Mouse (Mus musculus) left cerebral cortex, adult 8-10 months (tissue): ENCODE data around the gene Gnb1l. TPM values are rescaled to one million over a fixed set of nuclear protein-coding genes. Genes with fewer than 3 reads are reported as not detected.

Experiments used
- DNase-seq, 2 experiments: peaks; one replicate each; pipeline ENCODE4 v3.0.0; 2022; ENCODE audit warnings: low spot score in 2 of 2
- total RNA-seq, 4 experiments: library from RNA; stranded (reverse); gene quantifications; 2 replicates each; pipeline ENCODE4 v1.2.4; 2022

Gene Gnb1l
- total RNA-seq, 4 experiments from 2014 or later: 4.9 to 5.7 (median 5.3) TPM

DNA sequence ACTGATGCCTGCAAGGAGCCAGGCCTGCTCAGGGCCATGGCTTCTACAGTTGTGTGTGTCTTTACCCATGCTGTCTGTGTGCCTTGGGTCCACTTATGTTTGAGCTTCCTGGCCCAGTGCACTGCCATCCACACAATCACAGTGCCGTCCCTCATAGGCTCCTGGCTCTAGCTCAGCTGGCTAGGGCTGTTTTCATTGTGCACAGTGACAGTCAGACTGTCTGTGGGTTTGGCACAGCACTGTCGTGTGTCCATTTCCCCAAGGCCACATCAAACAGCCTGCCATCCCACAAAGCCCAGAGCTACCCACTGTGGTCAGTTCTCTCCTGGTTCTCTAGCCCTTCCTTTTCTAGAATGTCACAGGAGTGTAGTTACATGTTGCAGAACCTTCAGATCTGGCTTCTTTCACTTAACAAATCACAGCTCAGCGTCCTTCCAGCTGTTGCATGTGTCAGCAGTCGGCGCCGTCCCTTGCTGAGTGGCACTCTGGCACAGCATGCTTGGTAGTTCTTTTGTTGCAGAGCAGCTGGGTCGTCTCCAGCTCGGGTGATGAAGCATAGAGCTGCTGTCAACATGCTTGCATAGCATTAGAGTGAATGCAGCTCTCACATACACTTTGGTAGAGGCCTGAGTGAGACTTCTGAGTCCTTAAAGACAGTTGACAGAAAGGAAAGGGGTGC is 44.8 kb downstream of the Gnb1l start:
- no peak for DNase-seq

DNA sequence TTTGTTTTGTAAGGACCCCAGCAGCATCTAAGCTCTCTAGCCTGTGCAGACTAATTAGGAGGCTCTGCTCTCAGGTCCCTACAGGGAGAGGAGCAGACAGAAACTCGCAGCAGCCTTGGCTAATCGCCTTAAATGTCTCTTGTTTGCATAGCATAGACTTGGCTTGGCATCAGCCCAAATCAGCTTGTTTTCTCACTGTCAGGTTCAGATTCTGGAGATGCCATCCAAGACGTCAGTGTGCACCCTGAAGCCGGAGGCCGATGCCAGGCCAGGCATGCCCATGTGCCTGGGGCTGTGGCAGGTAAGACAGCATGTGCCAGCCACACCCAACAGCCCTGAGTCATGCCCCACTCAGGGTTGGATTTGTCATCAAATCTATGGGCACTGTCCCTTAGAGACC is 49.4 kb downstream of the Gnb1l start:
- DNase-seq: no peak

DNA sequence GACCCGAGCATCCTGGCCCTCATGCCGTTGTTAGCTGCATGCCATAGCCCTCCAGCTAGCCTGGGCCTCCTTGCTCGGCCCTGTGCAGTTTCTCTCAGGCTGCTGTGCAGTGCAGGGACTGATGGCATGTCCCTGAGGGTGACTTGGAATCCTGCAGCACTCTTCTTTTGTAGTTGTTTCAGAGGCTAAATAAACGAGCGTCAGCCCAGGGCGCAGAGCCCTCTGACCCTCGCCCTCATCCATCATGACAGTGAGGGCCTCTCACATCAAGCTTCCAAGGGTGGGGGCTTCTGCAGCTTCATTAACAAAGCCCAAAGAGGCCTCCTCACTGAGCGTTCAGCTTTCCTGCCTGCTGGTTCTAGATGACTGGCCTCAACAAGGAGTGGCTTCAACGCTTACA is 53.1 kb downstream of the Gnb1l start:
- DNase-seq: no peak

DNA sequence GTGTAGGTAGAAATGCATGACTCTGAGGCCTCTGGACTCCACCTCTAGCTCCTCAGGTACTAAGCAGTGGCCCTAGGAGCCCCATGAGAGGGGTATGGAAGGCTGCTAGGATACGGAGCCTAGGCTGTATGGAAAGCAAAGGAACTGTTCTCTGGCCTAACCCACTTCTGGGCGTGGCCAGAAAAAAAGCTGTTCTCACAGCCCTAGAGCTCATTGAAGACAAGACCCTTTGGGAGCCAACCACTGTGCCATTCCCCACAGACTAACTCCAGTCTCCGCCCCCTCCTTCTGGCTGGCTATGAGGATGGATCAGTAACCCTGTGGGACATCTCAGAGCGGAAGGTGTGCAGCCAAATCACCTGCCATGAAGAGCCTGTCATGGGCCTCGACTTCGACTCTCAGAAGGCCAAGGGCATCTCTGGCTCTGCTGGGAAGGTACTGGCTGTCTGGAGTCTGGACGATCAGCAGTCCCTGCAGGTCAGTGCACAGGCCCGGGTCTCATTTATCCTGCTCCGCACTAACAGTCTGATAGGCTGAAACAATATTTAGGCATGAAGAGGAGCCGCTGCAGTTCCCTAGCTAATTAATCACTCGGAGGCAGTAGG is 53.7 kb downstream of the Gnb1l start:
- no peak for DNase-seq

DNA sequence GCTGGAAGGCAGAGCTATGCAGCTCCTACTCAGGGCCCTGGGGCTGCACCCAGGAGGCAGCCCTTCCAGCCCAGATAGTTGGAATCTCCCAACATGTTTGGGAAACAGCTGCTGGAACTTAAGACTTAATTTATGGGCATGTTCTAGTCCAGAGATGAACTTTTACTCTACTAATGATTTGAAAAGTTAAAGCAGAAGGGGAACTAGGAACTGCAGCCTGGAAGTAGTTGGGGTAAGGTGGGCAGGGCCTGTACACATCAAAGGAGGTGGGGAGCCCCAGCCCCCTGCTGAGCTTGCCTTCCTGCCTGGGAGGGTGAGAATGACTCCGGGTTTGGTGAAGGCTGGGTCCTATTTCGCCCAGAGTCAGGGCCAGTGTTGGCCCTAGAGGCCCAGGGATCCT is 56.2 kb downstream of the Gnb1l start:
- no peak for DNase-seq

DNA sequence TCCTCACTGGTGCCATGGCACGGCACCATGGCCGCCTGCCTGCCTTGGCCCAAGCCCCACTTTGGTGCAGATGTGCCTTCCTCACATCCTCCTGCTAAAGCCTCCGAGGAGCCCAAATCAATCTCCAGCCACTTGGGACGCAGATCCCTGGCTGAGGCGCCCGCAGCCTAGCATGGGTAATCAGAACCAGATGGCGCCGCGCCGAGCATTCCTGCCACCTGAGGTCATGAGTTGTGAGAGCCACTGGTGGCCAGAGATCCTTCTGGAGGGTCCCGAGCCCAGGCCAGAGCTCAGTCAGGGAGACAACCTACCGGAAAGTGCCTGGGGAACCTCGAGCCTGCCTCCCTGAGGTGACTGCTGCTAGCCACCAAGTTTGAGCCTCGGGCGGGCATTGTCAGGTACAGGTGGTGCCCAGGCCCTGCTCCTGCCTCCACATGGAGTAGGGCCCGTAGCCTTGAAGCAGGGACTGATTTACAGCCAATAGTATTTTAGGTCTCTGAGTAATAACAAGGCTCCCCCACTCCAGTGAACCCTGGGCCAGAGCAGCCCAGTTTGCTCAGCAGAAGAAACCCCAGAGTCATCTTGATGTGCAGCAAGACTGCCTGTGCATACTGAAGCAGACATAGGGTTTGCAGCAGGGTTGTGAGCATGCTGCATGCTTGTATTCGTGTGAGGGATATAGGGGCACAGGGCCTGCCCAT is 56.9 kb downstream of the Gnb1l start:
- DNase-seq: no peak

DNA sequence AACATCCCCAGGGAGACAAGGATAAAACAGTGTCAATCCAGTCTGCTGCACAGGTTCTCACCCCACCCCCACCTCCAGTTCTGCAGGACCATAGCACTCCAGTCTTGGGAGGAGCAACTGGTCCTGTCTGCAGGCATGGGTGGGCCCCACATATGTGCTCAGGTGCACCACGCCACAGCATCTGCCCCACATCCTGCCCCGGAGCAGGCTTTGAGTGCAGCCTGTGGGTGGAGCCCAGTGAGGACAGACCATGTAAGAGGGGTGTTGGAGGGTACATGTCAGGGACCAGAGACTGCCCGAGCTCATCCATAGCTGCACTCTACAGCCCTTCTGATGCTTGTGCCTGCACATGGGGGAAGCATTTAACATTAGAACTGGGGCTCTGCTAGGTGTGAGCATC is 57.9 kb downstream of the Gnb1l start:
- no peak for DNase-seq

DNA sequence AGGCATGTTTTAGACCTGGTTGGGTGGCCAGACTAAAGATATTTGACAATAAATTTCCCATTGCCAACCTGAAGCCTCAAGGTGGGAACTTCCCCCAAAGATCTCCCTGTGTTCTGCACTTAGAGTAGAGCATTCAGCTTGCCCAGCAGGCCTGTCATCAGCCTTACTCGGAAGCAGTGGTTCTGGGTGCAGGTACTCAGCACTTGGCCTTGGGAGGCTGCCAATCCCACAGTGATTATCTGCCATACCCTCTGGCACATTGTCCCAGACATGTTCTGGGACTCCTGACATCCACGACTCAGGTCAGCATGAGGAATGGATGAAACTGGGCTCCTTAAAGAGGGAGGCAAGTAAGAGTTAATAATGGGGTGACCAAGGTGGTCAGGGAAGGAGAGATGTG is 66.0 kb downstream of the Gnb1l start:
- no peak for DNase-seq

DNA sequence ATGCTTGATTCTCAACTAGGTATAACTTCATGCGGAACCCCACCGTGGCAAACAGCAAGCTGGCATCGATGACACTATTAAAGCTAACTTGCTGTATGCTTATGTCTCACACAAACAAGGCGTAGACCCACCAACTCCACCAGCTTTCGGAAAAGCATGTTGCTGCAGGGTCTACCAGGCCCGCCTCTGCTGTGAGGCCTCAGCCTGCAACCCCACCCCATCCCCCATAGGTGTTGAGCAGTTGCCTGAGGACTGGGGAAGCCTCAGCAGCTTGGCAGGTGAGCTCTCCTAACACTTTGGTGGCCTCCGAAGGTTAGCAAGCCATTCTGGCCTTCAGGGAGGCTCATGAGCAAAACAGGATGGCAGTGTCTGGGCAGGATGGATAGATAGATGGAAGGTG is 70.1 kb downstream of the Gnb1l start:
- no peak for DNase-seq

DNA sequence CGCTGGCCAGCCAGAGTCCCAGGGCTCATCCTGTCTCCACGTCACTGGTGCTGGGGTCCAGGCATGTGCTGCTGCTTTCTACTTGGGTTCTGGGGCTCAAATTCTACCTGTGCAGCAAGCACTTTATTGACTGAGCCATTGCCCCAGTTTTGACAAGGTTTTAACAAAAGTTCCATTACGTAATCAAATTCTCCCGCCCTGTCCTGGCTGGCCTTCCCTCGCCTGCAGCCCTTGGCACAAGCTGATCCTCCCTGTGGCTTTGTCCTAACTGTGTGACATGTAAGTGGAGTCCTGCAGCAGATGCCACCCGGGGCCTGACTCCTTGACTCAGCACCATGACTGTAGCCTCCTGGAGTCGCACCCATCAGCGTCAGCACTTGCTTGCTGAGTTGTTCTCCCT is 75.7 kb downstream of the Gnb1l start:
- no peak for DNase-seq

DNA sequence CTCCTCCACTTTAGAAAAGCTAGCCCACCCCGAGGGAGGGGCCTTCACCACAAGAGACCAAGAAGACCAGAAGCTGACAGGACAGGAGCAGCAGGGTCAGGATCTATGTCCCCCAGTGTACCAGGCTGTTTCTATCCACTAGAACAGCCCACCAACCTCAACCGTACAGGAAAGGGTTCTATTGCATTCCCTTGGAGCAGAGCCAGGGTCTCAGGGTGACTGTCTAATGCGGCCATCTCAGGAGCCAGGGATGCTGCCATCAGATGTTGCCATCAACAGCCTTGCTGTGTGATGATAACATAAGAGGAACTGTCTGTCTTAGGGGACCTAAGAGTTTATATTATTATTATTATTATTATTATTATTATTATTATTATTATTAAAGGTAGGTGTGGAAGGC is 78.6 kb downstream of the Gnb1l start:
- DNase-seq: no peak

DNA sequence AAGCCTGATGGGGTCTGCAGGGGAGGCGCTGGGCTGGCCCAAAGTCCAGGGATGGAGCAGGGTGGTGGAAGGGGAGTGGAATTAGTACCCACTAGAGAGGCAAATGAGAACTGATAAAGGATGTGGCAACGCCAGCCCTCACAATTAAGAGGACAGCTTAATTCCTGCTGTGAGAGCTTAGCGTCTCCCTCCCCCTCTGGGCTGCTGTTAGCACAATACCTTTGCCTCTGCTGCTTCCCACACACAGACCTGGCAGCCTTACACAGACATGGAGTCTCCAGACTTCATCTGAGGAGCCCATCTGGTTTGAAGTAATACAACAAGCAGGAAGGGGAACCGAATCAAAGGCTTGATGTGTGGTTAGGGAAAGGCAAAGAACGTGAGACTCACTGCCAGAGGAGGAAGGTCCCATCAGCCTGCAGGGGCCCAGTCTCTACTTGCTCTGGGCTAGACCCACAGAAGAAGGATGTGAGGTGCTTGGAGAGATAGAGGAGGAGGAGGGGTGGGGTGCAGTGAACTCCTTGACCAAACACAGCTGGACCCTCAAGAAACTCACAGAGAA is 79.2 kb downstream of the Gnb1l start:
- DNase-seq: no peak

DNA sequence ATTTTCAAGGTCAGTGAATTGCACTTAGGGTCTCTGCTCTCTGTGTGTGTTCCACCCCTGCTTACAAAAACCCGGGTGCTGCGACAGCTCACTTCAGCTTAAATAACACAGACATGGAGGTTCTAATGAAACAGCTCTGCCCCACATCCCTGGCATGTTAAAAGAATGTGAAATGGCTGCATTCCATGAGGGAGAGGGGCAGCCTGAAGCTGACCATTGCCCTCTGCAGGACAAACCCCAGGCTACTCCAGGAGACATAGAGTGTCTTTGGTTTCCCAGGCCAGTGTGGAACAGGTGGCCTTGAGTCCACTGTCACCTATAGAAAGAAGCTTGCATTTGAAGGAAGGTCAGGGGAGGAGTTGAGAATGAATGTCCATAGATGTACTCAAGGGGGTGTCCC is 81.9 kb downstream of the Gnb1l start:
- DNase-seq: no peak

DNA sequence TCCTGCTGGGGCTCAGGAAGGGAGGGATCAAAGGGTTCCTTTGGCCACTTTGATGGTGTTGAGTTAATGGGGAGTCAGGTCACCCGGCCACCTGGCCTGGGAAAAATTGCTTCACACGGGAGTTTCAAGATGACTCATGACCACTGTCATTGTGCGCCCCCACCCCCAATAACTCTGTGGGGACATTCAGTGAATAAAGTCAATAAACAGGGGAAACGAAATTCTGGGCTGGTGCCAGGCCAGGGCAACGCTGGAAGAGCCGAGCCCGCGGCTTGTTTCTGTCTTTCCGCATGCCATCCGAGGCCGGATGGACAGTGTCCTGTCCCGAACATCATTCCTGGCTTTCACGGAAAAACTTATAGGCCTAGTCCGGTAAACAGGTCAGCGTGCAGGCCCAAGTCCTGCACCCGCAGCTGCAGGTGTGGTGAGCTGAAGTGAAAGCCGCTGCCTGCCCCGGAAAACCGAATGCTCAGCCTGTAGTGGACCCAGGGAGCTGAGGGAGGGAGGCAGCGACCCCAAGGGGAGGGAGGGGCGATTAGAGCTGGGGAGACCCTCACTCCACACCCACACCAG is 82.6 kb downstream of the Gnb1l start:
- no peak for DNase-seq

DNA sequence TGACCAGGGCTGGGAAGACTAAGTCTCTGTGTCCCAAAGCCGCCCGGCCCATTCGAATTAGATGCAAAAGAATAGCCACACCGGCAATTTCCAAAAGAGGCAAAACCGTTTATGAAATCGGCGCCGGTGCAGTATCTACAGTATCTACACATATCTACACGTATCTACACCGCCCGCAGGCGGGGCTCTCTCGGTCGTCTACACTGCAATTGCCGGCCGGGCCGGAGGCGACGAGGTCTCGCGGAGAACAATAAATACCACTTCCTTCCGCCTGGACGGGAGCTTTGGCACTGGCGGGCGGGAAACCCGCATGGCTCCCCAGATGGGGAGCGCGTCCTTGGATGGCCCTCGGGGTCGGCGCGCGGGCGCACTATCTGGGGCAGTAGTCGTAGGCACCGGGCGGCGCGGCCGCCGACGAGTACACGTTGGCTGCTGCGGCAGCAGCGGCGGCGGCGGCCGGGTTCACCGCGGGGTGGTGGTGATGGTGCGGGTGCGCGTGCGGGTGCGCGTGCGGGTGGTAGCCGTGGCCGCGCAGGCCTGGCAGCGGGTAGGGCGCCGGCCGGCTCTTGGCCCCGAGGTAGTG is 83.2 kb downstream of the Gnb1l start:
- no peak for DNase-seq

DNA sequence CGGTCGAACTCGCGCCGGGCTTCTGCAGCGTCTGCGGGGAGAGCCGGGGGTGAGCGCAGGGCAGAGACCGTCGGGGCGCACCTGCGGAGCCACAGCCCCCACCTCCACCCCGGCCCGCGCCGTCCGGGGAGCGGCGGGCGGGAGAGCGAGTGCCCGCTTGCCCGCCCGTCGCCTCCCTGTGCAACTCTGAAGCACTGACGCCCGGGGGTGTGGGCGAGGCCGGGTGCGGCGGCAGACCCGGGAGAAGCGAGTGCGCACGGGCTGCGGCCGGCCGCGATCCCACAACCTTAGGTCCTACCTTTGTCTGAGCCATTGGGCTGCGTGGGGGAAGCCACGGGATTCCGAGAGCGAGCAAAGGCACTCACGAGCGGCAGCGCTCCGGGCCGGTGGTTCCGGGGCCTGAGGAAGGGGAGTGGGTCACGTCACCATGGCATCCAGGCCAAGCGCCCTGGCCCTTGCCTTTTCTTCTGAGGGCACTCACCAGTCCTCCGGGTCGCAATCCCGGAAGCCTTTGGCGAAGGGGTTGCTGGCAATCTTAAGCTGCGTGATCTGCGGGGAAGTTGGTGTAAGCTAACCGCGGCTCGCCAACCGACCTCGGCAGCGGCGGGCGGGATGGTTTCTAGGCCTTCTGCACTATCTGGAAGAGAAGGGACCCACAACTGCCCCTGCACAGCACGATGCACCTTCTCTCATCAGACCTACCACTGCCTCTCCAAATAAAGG is 84.1 kb downstream of the Gnb1l start:
- DNase-seq: no peak

DNA sequence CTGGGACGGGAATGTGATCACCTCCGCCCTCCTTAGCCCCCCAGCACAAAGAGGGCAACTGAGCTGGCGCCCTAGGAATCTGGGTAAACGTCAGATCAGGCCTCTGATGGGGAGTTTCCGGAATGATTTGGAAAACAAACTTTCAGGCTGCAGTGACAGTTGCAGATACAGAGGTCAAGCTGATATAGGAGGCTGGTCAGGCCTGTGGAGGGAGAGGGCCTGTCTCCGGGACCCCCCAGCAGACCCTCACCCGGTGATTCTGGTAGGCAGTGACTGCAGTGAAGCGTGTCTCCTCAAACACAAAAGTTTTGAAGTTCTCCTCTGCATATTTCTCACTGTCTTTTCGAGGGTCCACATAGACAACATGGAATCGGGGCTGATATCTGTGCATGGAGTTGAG is 84.7 kb downstream of the Gnb1l start:
- DNase-seq: no peak

DNA sequence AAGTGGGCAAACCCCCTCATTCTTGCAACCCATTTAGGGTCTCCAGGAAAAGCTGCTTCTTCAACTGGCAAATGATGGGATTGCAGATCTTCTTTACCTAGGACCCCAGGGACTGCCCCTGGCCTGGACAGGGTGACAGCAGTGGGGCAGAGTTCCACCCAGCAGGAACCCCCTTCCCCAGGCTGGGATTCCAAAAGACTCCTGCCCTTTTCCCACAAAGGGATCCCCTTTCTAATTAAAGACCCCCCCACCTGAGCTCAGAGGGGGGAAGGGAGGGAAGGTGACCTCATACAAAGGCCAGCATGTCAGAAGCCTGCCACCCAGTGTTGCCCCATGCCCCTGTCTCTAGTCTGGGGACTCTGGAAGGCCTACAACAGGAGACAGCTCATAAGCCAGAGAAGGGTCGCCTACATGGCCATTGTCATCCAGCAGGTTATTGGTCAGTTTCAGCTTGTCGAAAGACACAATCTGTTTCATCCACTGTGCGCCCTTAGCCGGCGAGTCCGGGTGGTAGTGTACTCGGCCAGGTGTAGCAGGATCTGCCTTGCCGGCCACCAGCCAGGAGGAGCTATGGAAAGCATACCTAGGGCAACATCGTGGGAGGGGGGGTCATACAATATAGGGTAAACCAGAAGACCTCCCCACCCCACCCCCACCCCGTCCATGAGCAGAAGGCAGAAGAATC is 85.3 kb downstream of the Gnb1l start:
- DNase-seq: no peak

DNA sequence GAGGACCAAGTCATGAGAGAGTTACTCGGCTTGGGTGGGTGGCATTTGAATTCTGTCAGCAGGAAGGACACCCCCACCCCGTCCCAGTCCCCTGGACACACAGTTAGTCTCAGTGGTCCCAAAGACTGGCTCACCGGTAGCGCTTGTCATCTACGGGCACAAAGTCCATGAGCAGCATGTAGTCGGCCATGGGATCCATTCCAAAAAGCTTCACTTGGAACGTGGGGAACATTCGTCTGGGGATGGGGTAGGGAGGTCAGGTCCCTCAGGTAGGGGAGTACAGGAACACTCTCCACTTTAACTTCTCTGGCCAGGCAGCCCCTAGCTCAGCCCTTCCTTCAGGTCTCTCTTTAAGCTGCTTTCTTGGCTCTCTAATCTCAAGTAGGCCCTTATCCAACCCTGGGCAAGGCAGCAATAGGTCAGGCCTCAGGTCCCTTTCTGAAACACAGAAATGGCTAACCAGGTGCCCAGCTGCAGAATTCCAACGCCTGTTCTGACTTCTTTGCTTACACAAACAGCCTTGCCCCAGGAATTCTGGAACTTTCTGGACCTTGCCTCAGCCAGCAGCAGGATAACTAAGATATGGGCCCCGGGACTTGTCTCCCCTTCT is 86.5 kb downstream of the Gnb1l start:
- no peak for DNase-seq

DNA sequence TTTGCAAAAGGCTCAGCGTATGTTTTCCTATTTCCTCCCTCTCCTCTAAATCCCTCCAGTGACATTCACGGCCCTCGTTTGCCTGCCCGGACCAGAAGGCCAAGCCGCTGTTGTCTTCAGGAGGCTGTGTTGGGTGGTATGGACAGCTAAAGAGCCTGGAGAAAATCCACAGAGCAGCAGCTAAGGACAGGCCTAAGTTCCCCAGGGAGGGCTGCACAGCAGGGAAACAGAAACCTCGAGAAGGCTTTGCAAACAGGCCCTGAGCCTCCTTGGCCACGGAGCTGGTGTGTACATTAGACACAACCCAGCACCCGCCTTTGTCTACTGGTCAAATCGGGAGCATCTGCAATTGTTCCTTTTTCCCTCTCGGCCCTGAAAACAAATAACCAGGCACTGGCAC is 87.2 kb downstream of the Gnb1l start:
- DNase-seq: no peak
